Mouse (Mus musculus) stomach, postnatal 0 days (tissue): ENCODE results near the gene Cep70.

ENCODE experiments used
- CTCF ChIP-seq: IDR thresholded peaks from 2 replicates; pipeline ENCODE4 v1.5.1; 2016; ENCODE audit warnings: antibody characterized with exemption, low read depth, mild to moderate bottlenecking, moderate library complexity
- EP300 ChIP-seq: optimal IDR thresholded peaks from 2 replicates; pipeline ENCODE3; 2016; ENCODE audit warnings: antibody characterized with exemption

DNA sequence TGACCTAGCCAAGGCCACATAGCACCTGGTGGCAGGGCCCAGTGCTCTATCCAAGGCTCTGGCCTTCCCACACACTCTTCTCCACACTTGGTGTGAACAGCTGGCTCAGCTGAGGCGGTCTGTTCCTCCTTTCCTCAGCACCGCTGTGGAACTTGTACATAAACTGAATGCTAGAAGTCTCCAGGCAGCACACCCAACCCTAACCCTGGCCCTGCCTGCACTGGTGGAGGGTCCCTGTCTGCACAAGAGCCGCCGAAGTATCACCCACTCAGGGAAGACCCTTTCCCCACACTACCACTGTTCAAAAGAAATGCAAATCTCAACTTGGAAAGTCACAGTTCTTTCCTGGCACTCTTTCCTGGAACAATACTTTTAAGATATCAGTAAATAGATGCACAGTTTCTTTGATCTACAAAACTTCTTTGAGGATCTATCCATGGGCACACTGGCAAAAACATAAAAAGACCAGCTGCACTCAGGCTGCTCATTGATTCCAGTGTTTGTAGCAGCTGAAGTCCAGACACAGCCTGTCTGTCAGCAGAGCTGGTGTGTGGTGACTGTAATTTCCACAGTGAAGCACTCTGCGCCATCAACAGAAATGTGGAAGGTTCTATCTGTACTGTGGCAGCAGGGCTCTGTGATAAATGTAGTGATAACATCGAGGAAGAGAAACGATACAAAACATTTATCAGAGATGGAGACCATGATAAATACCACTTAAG, 82.2 kb downstream of the Cep70 start:
- TF ChIP-seq CTCF (no peak), EP300 (no peak)
